Mouse (Mus musculus) small intestine, adult 2 months (tissue): Measurements from ENCODE around the gene Clgn.

Experiments used
- CTCF ChIP-seq: fragments of 200-500 bp; IDR thresholded peaks from 2 replicates; pipeline ENCODE4 v1.5.1; 2012; ENCODE audit warnings: low read depth, mild to moderate bottlenecking, control low read depth, inconsistent platforms, low read length, moderate library complexity, mixed read lengths; ENCODE audit not compliant: insufficient replicate concordance, insufficient read length; ENCODE audit errors: extremely low read depth
- POLR2A ChIP-seq: fragments of 200-500 bp; IDR thresholded peaks from 2 replicates; pipeline ENCODE4 v1.6.1; 2012; ENCODE audit warnings: low read depth, mild to moderate bottlenecking, control low read depth, inconsistent platforms, low read length, moderate library complexity

DNA sequence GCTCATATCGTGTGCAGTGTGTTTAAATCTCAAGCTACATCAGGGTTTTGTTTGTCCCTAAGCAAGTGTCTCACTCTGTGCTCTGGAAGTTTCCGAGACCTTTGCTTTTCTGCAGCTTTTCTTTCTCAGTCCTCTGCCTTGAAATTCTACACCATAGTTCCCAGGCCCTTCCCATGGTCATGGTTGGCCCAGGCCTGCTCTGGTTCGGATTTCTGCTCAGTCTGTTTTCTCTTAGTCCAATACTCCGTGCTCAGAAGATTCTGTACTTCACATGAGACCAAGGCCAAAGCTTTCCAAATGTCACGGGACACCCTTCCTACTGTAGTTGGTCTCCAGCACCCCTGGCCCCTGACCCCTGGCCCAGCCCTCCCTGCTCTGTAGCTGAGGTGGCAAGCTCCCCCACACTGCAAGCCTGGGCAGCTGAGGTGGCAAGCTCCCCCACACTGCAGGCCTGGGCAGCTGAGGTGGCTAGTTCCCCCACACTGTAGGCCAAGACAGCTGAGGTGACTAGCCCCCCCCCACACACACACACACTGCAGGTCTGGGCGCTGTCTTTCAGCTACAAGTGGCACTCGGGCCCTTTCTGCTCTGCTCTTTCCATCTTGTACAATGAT, 26.4 kb upstream of the Clgn start:
- TF ChIP-seq CTCF = no peak
- TF ChIP-seq POLR2A = no peak
